Mouse (Mus musculus) lung, adult 2 months (tissue): ENCODE measurements around the gene Fam81a.

Experiments
- CTCF ChIP-seq: fragments of 200-500 bp; IDR thresholded peaks from 2 replicates; pipeline ENCODE4 v1.5.1; 2011; ENCODE audit warnings: mild to moderate bottlenecking, low read length, control low read depth; ENCODE audit not compliant: insufficient read depth
- POLR2A ChIP-seq: fragments of 200-500 bp; IDR thresholded peaks from 2 replicates; pipeline ENCODE4 v1.6.1; 2011; ENCODE audit warnings: low read depth, mild to moderate bottlenecking, control low read depth, low read length, borderline replicate concordance; ENCODE audit errors: extremely low read depth

DNA sequence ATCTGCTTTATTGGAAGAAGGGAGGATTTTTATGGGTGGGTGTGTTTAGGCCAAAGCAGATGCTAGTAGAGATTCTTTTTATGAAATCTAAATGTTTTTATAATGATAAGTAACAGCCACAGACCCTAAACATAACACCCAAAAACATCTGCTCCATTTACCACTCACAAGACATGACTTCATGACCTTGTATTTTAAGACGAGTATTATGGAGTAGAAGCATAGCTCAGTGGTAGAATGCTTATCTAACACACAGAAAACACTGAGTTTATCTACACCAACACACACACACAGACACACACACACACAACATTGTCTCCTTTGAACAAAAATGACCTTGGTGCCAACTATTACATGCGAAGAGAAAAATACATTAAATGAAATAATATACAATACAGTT, 97.5 kb downstream of the Fam81a start:
- TF ChIP-seq CTCF (no peak), POLR2A (no peak)
